Mouse (Mus musculus): Measurements from ENCODE around the gene Dennd5a. TPM values are rescaled to one million over a fixed set of nuclear protein-coding genes. Genes with fewer than 3 reads are reported as not detected.

The Dennd5a gene
- 112 and 139 TPM in 2 replicates for polyA plus RNA-seq (2012; rRNA removed)
- polyA plus RNA-seq (2014; fragmentation: Nextera tagmentation; extraction: Ambion mirVana) = 55.3 and 62.6 TPM in 2 replicates

- peak; percentile 92 for ATAC-seq (ENCODE audit: low FRiP score, low read depth)
These were observed at the start of gene Dennd5a for GRCm38 (mm10) chr7:109959716-109960612. Gene Dennd5a (minus strand): TSS chr7:109960470.

DNA sequence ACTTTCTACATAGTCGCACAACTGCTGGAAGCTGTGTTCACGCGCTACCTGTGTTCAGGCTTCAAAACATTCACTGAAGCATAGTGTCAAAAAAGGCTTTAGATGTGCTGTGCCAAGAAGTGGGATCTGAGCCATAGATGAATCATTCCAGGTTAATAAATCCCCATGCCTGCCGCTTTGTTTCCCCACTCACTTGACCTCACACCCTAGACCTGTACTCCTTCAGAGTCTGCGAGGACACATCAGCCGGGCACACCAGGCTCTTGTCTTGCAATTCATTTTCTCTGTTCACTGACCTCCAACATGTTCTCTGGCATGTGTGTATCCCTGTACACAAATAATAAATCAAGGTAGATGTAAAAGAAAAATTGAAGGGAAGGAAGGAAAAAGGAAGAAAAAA lies 48.8 kb upstream of the Dennd5a start:
- no peak overlapping the region for H3K27ac ChIP-seq (replicated peaks; ENCODE audit: low read depth, low read length)
- no peaks in the 10 kb centered on the region for H3K4me1 ChIP-seq (ENCODE audit: control insufficient read depth, insufficient read depth, low read length)
- TF ChIP-seq POLR2A (IDR thresholded peaks at IDR 0.05; ENCODE audit: borderline replicate concordance, extremely low read depth, insufficient read depth, insufficient read length) = no peak
- ATAC-seq (ENCODE audit: low FRiP score, low read depth) = no peak
- H3K4me3 ChIP-seq (replicated peaks; ENCODE audit: low read length) = no peak overlapping the region
- H3K27me3 ChIP-seq (ENCODE audit: control insufficient read depth, insufficient read depth, low read length) = no peaks in the 10 kb centered on the region
- DNase-seq (ENCODE audit: low spot score) = no peak
- no peaks in the 10 kb centered on the region for H3K9me3 ChIP-seq (ENCODE audit: control insufficient read depth, low read length)
- no peak overlapping the region for H3K9ac ChIP-seq (ENCODE audit: low read depth, low read length, severe bottlenecking)
- no peak overlapping the region for H3K4me2 ChIP-seq (replicated peaks; ENCODE audit: low read depth, low read length, severe bottlenecking)
- H3K36me3 ChIP-seq (ENCODE audit: control insufficient read depth, insufficient read depth, low read length) = no peaks in the 10 kb centered on the region
- WGBS = 91% methylated on average over 6 of the region's 6 CpGs

More at GRCm38 (mm10) chr7:109959716-109960612, at the start of gene Dennd5a:
- Histone ChIP-seq H3K27ac (replicated peaks; ENCODE audit: low read depth, low read length) (peak within 1 kb of the TSS; percentile 88), H3K27me3 (ENCODE audit: control insufficient read depth, insufficient read depth, low read length) (no peaks in the 10 kb centered on the region), H3K9me3 (ENCODE audit: control insufficient read depth, low read length) (no peaks in the 10 kb centered on the region), H3K36me3 (ENCODE audit: control insufficient read depth, insufficient read depth, low read length) (no peaks in the 10 kb centered on the region), H3K4me3 (replicated peaks; ENCODE audit: low read length) (peak within 1 kb of the TSS; percentile 70), H3K4me1 (ENCODE audit: control insufficient read depth, insufficient read depth, low read length) (peaks cover 45% of the 10 kb centered on the region), H3K9ac (ENCODE audit: low read depth, low read length, severe bottlenecking) (peak within 1 kb of the TSS; percentile 91), H3K4me2 (replicated peaks; ENCODE audit: low read depth, low read length, severe bottlenecking) (peak within 1 kb of the TSS; percentile 91)
- no peak for TF ChIP-seq POLR2A (IDR thresholded peaks at IDR 0.05; ENCODE audit: borderline replicate concordance, extremely low read depth, insufficient read depth, insufficient read length)
- under 1% methylated on average over 65 of the region's 107 CpGs for WGBS
- DNase-seq (ENCODE audit: low spot score) = peak; percentile 77

GRCm38 (mm10) chr7:110008513-110008912 lies 48.2 kb upstream of the Dennd5a start:
- no peak overlapping the region for H3K27ac ChIP-seq (replicated peaks; ENCODE audit: low read depth, low read length)
- no peak for TF ChIP-seq POLR2A (IDR thresholded peaks at IDR 0.05; ENCODE audit: borderline replicate concordance, extremely low read depth, insufficient read depth, insufficient read length)
- no peak overlapping the region for H3K4me3 ChIP-seq (replicated peaks; ENCODE audit: low read length)
- no peaks in the 10 kb centered on the region for H3K4me1 ChIP-seq (ENCODE audit: control insufficient read depth, insufficient read depth, low read length)
- ATAC-seq (ENCODE audit: low FRiP score, low read depth) = no peak
- 93% methylated on average over 1 of the region's 1 CpGs for WGBS
- DNase-seq (ENCODE audit: low spot score) = no peak
- no peak overlapping the region for H3K4me2 ChIP-seq (replicated peaks; ENCODE audit: low read depth, low read length, severe bottlenecking)
- no peaks in the 10 kb centered on the region for H3K9me3 ChIP-seq (ENCODE audit: control insufficient read depth, low read length)
- no peaks in the 10 kb centered on the region for H3K36me3 ChIP-seq (ENCODE audit: control insufficient read depth, insufficient read depth, low read length)
- no peaks in the 10 kb centered on the region for H3K27me3 ChIP-seq (ENCODE audit: control insufficient read depth, insufficient read depth, low read length)
- no peak overlapping the region for H3K9ac ChIP-seq (ENCODE audit: low read depth, low read length, severe bottlenecking)

- Histone ChIP-seq H3K27me3 (ENCODE audit: control insufficient read depth, insufficient read depth, low read length) (no peaks in the 10 kb centered on the region), H3K9me3 (ENCODE audit: control insufficient read depth, low read length) (no peaks in the 10 kb centered on the region), H3K27ac (replicated peaks; ENCODE audit: low read depth, low read length) (no peak overlapping the region), H3K9ac (ENCODE audit: low read depth, low read length, severe bottlenecking) (no peak overlapping the region), H3K4me3 (replicated peaks; ENCODE audit: low read length) (no peak overlapping the region), H3K4me1 (ENCODE audit: control insufficient read depth, insufficient read depth, low read length) (no peaks in the 10 kb centered on the region), H3K36me3 (ENCODE audit: control insufficient read depth, insufficient read depth, low read length) (no peaks in the 10 kb centered on the region), H3K4me2 (replicated peaks; ENCODE audit: low read depth, low read length, severe bottlenecking) (no peak overlapping the region)
- TF ChIP-seq POLR2A (IDR thresholded peaks at IDR 0.05; ENCODE audit: borderline replicate concordance, extremely low read depth, insufficient read depth, insufficient read length) = no peak
- 69% methylated on average over 5 of the region's 5 CpGs for WGBS
- DNase-seq (ENCODE audit: low spot score) = no peak
- no peak for ATAC-seq (ENCODE audit: low FRiP score, low read depth)
These were observed 46.4 kb upstream of the Dennd5a start for GRCm38 (mm10) chr7:110006471-110007195.

DNA sequence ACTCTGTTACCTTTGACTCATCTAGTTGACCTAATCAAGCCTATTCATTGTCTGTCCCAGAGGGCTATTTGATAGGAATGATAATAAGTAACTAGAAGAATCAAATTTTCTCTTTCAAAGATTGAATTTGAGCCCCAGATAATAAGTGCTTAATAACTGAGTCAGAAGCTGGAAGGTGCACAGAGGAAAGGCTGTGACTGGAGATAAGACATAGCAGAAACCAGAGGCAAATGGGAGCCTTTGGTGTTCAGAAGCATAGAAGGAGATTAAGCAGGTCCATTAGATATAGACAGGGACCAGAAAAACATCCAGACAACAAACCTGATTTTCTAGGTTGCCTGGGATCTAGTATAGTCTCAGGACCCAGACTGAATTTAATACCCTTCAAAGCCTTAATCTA lies 45.7 kb upstream of the Dennd5a start:
- Histone ChIP-seq H3K4me2 (replicated peaks; ENCODE audit: low read depth, low read length, severe bottlenecking) (no peak overlapping the region), H3K27ac (replicated peaks; ENCODE audit: low read depth, low read length) (no peak overlapping the region), H3K9ac (ENCODE audit: low read depth, low read length, severe bottlenecking) (no peak overlapping the region), H3K4me1 (ENCODE audit: control insufficient read depth, insufficient read depth, low read length) (no peaks in the 10 kb centered on the region), H3K4me3 (replicated peaks; ENCODE audit: low read length) (no peak overlapping the region), H3K36me3 (ENCODE audit: control insufficient read depth, insufficient read depth, low read length) (no peaks in the 10 kb centered on the region), H3K27me3 (ENCODE audit: control insufficient read depth, insufficient read depth, low read length) (no peaks in the 10 kb centered on the region), H3K9me3 (ENCODE audit: control insufficient read depth, low read length) (no peaks in the 10 kb centered on the region)
- ATAC-seq (ENCODE audit: low FRiP score, low read depth) (no peak), DNase-seq (ENCODE audit: low spot score) (no peak)
- TF ChIP-seq POLR2A (IDR thresholded peaks at IDR 0.05; ENCODE audit: borderline replicate concordance, extremely low read depth, insufficient read depth, insufficient read length) = no peak

Data from limb, embryonic 14.5 days (tissue).